8 mouse cellular contexts compared by ENCODE assay signal in genomic region chr8:120179027-120179431, GRCm38 (mm10). TPM values are rescaled to one million over a fixed set of nuclear protein-coding genes. Genes with fewer than 3 reads are reported as not detected.
DNase-seq lines count a peak whose midpoint lies in the region; ATAC-seq lines count a peak whose summit lies in the region.

No protein-coding gene starts in this region.

- peak overlapping the region; percentile 87 for H3K27ac ChIP-seq in hindbrain, embryonic 10.5 days
- no peak overlapping the region for H3K27ac ChIP-seq in lung, embryonic 16.5 days (ENCODE audit: low read length)

- DNase-seq in MN1 (ENCODE audit: low spot score), result peak; percentile 94
- DNase-seq in cerebellum, adult 8-10 months, result peak; percentile 95
- peak; percentile 93 for DNase-seq in hindbrain, embryonic 10.5 days (ENCODE audit: low spot score)
- peak; percentile 88 for DNase-seq in layer of hippocampus, adult 9-10 months (ENCODE audit: low spot score)
- peak; percentile 98 for DNase-seq in ovary, postnatal 10 days (ENCODE audit: low spot score)
- DNase-seq in thymus, postnatal 0 days (ENCODE audit: low spot score), result peak; percentile 89

- peaks cover 59% of the 10 kb centered on the region for H3K27me3 ChIP-seq in hindbrain, embryonic 10.5 days (ENCODE audit: insufficient read depth, poor library complexity, severe bottlenecking)
- H3K27me3 ChIP-seq in lung, embryonic 16.5 days (ENCODE audit: control insufficient read depth, insufficient read depth, low read depth, low read length), result peaks cover 24% of the 10 kb centered on the region

- H3K4me1 ChIP-seq in hindbrain, embryonic 10.5 days (replicated peaks), result peaks cover 78% of the 10 kb centered on the region
- peaks cover 26% of the 10 kb centered on the region for H3K4me1 ChIP-seq in lung, embryonic 16.5 days (replicated peaks; ENCODE audit: control insufficient read depth, insufficient read depth, low read length)

- peak overlapping the region; percentile 52 for H3K4me2 ChIP-seq in lung, embryonic 16.5 days (ENCODE audit: low read depth, low read length)

- no peaks in the 10 kb centered on the region for H3K9me3 ChIP-seq in hindbrain, embryonic 10.5 days
- H3K9me3 ChIP-seq in lung, embryonic 16.5 days (ENCODE audit: control insufficient read depth, low read length), result no peaks in the 10 kb centered on the region

- H3K36me3 ChIP-seq in hindbrain, embryonic 10.5 days, result no peaks in the 10 kb centered on the region
- no peaks in the 10 kb centered on the region for H3K36me3 ChIP-seq in lung, embryonic 16.5 days (ENCODE audit: control insufficient read depth, insufficient read depth, low read length)

- 0% methylated on average over 10 of the region's 10 CpGs for WGBS in hindbrain, embryonic 10.5 days
- WGBS in lung, embryonic 16.5 days, result under 1% methylated on average over 10 of the region's 10 CpGs

- peak overlapping the region; percentile 46; the same call in 1 of the 2 replicates for H3K4me3 ChIP-seq in hindbrain, embryonic 10.5 days
- peak overlapping the region; percentile 28; the same call in 1 of the 2 replicates for H3K4me3 ChIP-seq in lung, embryonic 16.5 days (ENCODE audit: low read length)

- peak; percentile 78 for ATAC-seq in frontal cortex, adult (ENCODE audit: low TSS enrichment)
- peak; percentile 70 for ATAC-seq in lung, embryonic 16.5 days (ENCODE audit: low read depth)

- no peak overlapping the region; the same call in 1 of the 2 replicates for H3K9ac ChIP-seq in lung, embryonic 16.5 days (ENCODE audit: low read length)

RNA-seq across cellular contexts. Expression of gene Fam92b, which starts 1.8 kb away (rescaled TPM):
- polyA plus RNA-seq in hindbrain, embryonic 10.5 days (2016; fragmentation: Nextera tagmentation; extraction: Ambion mirVana), result 0.95 and 4.1 TPM in 2 replicates
- polyA plus RNA-seq in lung, embryonic 16.5 days (2015; fragmentation: Nextera tagmentation; extraction: Ambion mirVana), result 2.7 and 4.0 TPM in 2 replicates
- 0.21 and 0.34 TPM in 2 replicates for polyA plus RNA-seq in thymus, postnatal 0 days (2015; fragmentation: Nextera tagmentation; extraction: Ambion mirVana)

RNA-seq across cellular contexts. Expression of gene Gse1, which starts 49.2 kb away (rescaled TPM):
- 14.3 and 22.9 TPM in 2 replicates for polyA plus RNA-seq in hindbrain, embryonic 10.5 days (2016; fragmentation: Nextera tagmentation; extraction: Ambion mirVana)
- polyA plus RNA-seq in lung, embryonic 16.5 days (2015; fragmentation: Nextera tagmentation; extraction: Ambion mirVana), result 10.2 and 10.9 TPM in 2 replicates
- polyA plus RNA-seq in thymus, postnatal 0 days (2015; fragmentation: Nextera tagmentation; extraction: Ambion mirVana), result 26.3 and 35.9 TPM in 2 replicates
